Mouse (Mus musculus) kidney, adult 9 months (tissue): ENCODE data around the gene Negr1.

Source experiments
- DNase-seq: peaks from one replicate; pipeline ENCODE4 v3.0.0; 2022

Negr1 gene

GRCm38 (mm10) chr3:157255863-157256262 lies 694.3 kb downstream of the Negr1 start:
- DNase-seq: no peak

- DNase-seq: no peak
Observed at GRCm38 (mm10) chr3:157268742-157269141, 707.1 kb downstream of the Negr1 start.

GRCm38 (mm10) chr3:157272379-157272778 lies 710.8 kb downstream of the Negr1 start:
- DNase-seq: no peak

GRCm38 (mm10) chr3:157274143-157274542 lies 712.5 kb downstream of the Negr1 start:
- DNase-seq: no peak

GRCm38 (mm10) chr3:157279717-157280116 lies 718.1 kb downstream of the Negr1 start:
- DNase-seq: no peak

GRCm38 (mm10) chr3:157281259-157281658 lies 719.7 kb downstream of the Negr1 start:
- no peak for DNase-seq

- DNase-seq: no peak
Observed at GRCm38 (mm10) chr3:157291286-157291685, 729.7 kb downstream of the Negr1 start.

GRCm38 (mm10) chr3:157297216-157297615 lies 735.6 kb downstream of the Negr1 start:
- DNase-seq: no peak

GRCm38 (mm10) chr3:157303430-157304116 lies 742.0 kb downstream of the Negr1 start:
- no peak for DNase-seq

- no peak for DNase-seq
Observed at GRCm38 (mm10) chr3:157321081-157321573, 759.5 kb downstream of the Negr1 start.

- no peak for DNase-seq
Observed at GRCm38 (mm10) chr3:157321834-157322233, 760.2 kb downstream of the Negr1 start.

GRCm38 (mm10) chr3:157334169-157334568 lies 772.6 kb downstream of the Negr1 start:
- no peak for DNase-seq

- no peak for DNase-seq
Observed at GRCm38 (mm10) chr3:157349480-157349879, 787.9 kb downstream of the Negr1 start.

GRCm38 (mm10) chr3:157358905-157359304 lies 797.3 kb downstream of the Negr1 start:
- no peak for DNase-seq

GRCm38 (mm10) chr3:157359840-157360239 lies 798.2 kb downstream of the Negr1 start:
- DNase-seq: no peak
